Mouse (Mus musculus) left cerebral cortex, adult 2 months (tissue): ENCODE results near the gene Zmynd11. TPM values are rescaled to one million over a fixed set of nuclear protein-coding genes. Genes with fewer than 3 reads are reported as not detected.

Experiments used
- DNase-seq, 2 experiments: peaks; one replicate each; pipeline ENCODE4 v3.0.0; 2021 to 2022; ENCODE audit warnings: low spot score in 2 of 2, mixed read lengths in 1 of 2; ENCODE audit errors: extremely low spot score in 1 of 2
- H3K27ac ChIP-seq: fragments of 200-600 bp; 2 replicates; pipeline ENCODE4 v1.8.1; 2022
- H3K4me3 ChIP-seq: fragments of 200-600 bp; 2 replicates; pipeline ENCODE4 v1.8.1; 2022
- CTCF ChIP-seq: fragments of 200-600 bp; IDR thresholded peaks from 2 replicates; pipeline ENCODE4 v1.8.1; 2022; ENCODE audit warnings: antibody characterized with exemption, mild to moderate bottlenecking, moderate library complexity
- intact Hi-C: fragments of 180-260 bp; cut with DNase I; formaldehyde crosslinking; loops from one replicate; pipeline ENCODE4 v1.15.1; 2025
- total RNA-seq, 2 experiments: library from RNA; stranded (reverse); gene quantifications; 2 replicates each; pipeline ENCODE4 v1.2.3; 2021

The Zmynd11 gene
- total RNA-seq, 2 experiments from 2014 or later, result 241 to 258 TPM

GRCm38 (mm10) chr13:9637949-9638348 lies 127.2 kb downstream of the Zmynd11 start:
- no peak for DNase-seq
- Histone ChIP-seq H3K4me3 (no peak overlapping the region), H3K27ac (no peak overlapping the region)
- intact Hi-C loops, result loop anchor here (5.0 kb wide), 1 partner anchor 456 kb away; no protein-coding TSS in a partner anchor
- no peak for TF ChIP-seq CTCF

GRCm38 (mm10) chr13:9636505-9636904 lies 128.6 kb downstream of the Zmynd11 start:
- TF ChIP-seq CTCF, result peak; percentile 54
- intact Hi-C loops, result loop anchor here (5.0 kb wide), 1 partner anchor 454 kb away; no protein-coding TSS in a partner anchor

GRCm38 (mm10) chr13:9635951-9636350 lies 129.2 kb downstream of the Zmynd11 start:
- H3K4me3 ChIP-seq, result no peak overlapping the region
- no peak for DNase-seq
- no peak overlapping the region for H3K27ac ChIP-seq
- no peak for TF ChIP-seq CTCF
- intact Hi-C loops, result loop anchor here (5.0 kb wide), 1 partner anchor 454 kb away; no protein-coding TSS in a partner anchor

More at GRCm38 (mm10) chr13:9636505-9636904, 128.6 kb downstream of the Zmynd11 start:
- Histone ChIP-seq H3K27ac (no peak overlapping the region), H3K4me3 (no peak overlapping the region)
- no peak for DNase-seq
